Mouse (Mus musculus): ENCODE data around the gene Zc3h7a.

The Zc3h7a gene

DNA sequence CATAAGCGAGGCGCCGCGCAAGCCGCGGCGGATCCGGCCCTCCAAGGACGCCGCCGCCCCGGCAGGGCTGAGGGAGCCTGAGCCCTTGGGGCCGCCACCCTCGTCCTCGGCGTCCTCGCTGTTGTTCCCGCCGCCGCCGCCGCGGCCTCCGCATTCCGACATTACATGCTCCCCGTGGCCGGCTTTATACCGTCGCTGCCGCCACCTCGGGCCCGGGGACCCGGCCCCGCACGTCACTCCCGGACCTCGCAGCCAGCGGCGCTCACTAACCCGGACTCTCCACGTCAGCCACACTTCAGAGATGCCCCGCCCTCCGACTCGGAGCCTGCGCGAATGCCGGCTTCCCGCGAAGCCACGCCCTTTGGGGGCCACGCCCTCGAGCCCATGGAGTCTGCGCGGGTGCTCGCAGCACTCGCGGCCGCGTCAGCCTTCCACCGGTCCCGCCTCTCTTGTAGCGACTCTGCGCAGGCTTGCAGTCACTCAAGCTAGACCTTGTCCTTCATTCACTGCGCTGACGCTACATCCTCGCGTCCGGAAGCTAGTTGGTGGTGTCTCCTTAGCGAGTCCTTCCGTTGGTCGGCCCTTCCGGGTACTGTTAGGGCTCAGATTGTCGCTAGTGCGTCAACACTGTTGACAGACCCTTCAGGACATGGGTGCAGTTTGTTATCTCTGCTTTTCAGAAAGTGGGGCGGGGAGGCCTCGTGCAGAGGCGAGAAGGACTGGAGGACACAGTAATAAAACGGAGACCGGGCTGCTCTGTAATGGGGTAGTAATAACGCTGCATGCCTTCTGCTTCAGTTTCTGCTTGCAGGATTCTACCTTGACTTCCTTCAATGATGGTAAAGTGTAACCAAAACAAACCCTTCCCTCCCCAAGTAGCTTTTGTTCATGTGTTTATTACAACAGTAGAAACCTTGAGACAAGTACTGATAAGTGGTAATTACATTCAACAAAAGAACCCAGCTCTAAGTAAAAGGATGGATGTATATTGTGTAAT is 41.5 kb downstream of the Zc3h7a start, which contains the start of gene Txndc11:
TSS of gene Txndc11 (minus strand) at position 303 of the 997 bp plus-strand sequence.
- under 1% methylated on average over 80 of the region's 80 CpGs for WGBS

DNA sequence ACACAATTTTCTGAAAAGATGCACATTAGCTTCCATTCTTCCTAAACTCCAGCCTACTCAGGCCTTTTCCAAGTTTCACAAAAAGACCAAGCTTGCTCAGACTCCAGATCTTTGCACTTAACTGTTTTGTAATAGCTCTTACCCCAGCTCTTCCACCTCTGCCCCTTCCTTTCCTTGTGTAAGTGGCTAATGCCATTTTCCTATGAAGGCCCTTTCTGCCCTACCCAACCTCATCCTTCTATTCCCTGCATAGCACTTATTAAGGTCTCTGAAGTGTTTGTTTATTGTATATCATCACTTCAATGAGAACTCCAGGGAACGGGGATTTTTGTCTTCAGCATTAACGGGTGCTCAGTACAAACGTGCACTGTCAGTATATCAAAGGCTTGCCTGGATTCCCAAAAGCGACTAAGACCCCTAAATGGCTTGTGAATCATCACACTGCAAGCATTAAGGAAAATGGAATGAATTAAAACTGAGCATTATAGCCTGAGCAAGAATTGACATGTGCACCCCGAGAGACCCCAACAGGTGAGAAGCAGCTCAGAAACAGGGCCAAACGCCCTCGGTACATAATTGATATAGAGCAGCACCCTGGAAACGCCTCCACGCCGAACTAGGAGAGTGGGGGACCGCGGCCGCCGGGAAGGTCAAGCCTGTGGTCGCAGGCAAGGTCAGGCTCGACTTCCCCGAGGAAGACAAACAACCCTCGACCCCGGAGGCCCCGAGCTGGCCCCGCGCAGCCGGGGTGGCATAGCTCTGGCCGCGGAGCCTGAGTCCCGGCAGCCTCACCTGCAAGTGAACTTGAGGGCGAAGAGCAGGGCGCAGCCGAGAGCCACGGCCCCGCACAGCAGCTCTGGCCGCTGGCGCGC is 42.5 kb downstream of the Zc3h7a start:
- WGBS: under 1% methylated on average over 34 of the region's 34 CpGs

DNA sequence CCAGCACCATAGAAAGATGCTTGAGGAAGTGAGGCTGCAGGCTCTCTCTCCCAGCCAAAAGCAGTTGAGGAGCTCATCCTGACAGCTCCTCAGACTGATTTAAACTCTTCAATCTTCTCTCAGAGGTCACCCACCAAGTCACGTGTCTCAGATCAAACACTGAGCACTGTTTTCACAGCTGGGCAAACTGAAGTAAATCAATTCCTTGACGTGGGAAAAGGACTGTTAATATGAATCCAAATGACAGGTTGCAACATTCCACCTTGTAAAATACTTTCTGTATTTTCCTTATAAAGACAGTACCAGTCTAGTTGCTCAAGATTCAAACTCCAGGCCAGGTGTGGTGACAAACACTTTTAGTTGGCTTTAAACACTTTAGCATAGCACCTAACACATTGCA is 43.4 kb downstream of the Zc3h7a start:
- 12% methylated on average over 2 of the region's 2 CpGs for WGBS

DNA sequence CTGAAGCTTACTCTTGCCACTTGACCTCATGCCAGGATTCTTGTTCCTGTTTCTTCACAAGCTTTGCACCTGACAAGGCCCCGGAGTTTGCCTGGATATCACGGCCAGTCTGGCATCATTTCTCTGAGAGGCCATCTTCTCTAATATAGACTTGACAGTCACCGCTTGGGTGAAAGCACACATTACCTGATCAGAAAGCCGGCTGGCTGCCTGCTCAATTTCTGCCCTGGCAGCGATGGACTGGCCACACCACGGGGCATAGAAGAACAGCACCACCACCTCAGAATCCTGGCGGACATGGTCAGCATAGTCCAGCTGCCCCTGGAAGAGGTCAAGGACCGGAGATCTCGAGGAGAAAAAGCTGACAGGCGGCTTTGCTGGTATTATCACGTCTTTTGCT is 47.9 kb downstream of the Zc3h7a start:
- WGBS: 85% methylated on average over 11 of the region's 11 CpGs

DNA sequence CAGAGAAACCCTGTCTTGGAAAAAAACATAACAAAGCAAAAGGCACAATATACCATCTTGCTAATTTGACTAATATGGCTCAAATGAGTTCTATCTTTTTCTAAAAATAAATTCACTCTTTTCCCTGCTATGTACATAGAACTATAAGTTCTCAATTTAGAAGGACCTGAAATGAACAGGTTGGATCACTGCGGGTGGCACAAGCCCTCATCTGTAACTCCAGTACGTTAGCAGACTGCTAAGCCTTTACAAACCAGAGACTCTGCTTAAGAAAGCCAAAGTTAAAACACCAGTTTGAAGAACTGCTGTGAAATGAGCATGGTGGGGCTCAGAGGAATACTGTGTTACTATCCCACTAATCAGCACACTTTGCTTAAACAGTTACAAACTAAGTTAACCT is 50.8 kb downstream of the Zc3h7a start:
- 68% methylated on average over 2 of the region's 2 CpGs for WGBS

DNA sequence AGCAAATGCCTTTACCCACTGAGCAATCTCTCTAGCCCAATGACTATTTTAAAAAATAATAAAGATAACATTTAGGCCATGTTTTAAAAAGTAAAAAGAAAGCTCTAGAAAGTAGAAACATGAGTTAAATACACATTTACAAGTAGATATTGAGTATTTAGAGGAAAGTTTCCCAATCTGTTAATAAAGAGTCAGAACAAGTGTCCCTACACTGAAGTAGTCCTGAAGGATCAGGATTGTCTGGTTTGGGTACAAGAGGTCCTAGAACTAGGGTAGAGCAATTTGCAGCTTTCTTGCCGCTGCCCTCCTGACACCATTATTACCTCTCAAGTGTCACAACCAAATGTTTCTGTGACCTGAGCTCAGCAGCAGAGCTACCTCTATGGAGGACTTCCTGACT is 52.1 kb downstream of the Zc3h7a start:
- WGBS: 97% methylated on average over 1 of the region's 1 CpGs

DNA sequence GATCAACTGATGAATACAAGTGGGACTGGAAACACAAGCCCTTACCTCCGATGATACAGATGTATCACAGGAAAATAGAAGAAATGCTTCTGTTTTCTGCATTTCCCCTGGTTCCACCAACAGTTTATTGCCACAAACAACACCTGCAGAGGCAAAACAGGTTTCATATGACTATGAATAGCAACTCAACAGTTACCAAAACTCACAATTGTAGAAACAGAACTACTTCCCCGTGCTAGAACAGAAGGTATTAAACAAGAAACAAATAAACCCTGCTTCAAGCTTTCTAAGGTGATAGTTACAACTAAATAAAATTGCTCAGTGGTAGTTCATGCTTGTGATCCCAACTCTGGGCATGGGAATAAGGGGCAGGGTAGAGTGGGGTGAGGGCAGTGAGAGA is 53.6 kb downstream of the Zc3h7a start:
- 86% methylated on average over 2 of the region's 2 CpGs for WGBS

DNA sequence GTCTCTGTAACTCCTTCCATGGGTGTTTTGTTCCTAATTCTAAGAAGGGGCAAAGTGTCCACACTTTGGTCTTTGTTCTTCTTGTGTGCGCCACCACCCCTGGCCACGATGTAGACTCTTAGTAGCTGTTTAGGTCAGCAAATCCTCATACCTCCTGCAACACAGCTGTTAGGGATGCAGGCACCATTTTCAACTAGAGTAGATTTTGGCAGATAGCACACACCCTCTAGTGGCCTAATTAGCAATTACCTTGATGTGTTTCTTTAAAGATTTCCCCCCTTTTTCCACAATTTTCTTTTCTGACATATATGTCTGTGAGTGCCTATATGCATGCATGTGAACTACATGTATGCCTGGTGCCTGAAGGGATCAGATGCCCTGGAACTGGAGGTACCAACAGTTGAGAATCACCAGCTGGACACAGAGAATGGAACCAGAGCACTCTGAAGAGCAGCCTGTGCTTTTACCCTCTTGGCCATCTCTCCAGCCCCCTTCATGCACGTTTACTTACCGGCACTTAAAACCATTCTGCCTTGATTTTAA is 66.9 kb downstream of the Zc3h7a start:
- WGBS: 43% methylated on average over 4 of the region's 4 CpGs

DNA sequence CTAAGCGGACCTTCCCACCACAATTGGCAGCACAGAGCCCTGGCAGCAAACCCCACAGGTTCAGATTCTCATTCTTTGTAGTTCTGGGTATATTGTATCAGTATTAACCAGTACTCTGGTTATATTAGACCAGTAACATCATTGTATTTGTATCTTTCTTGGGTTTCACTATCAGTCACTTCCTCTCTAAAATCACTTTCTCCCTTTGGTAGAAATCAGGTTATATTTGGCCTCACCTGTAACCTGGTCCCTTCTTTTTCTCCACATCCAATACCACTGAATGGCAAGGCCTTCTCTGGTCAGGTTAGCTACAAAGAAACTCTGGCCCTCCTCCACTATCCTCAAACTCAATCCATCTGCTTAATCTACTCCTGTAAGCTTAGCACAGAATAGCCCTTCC is 71.3 kb downstream of the Zc3h7a start:
- 52% methylated on average over 1 of the region's 1 CpGs for WGBS

DNA sequence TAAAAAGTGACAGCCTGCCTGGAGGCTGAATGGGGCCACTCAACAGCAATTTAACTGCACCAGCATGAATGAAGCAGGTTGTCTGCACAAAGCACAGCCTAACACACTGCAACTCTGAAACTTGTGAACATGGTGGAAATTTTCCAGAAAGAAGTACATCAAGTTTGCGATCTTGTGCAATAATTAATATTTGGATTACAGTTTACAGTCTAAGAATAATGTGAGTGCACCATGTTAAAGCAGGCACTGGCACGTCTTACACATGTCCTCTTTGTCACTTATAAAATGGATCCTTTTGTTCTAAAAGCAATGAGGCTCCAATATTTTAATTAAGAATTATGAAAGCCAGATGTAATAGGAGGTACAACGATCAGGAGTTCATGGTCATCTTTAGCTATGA is 78.9 kb downstream of the Zc3h7a start:
- 73% methylated on average over 3 of the region's 3 CpGs for WGBS

DNA sequence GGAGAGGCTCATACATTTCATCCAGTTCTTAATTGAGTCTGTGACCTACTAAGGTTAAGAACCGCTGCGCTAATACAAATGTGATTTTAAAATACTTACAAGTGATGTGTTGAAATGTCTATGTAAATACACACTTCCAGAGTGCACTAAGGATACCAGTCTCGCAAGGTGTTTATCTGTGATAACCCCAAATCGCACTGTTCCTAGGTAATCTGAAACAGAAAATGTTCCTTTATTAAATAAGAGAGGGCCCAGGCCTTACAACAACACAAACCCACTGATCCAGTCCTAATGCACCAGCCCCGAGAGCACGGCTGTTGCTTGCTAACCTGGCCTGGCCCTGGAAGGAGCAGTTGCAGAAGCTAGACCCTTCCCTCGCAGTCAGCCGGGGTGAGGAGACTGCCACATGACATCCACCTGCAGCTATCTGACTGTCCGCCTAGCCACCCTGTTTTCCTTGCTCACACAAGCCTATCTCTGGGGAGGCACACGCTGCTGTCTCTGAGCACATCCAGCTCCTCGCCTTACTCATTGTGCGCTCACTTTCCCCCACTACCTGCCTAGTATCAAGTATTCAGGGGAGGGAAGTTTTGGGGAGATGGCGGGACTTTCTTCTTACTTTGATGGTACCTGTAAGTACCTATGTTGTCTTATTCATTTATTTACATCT is 82.3 kb downstream of the Zc3h7a start:
- 77% methylated on average over 13 of the region's 13 CpGs for WGBS

DNA sequence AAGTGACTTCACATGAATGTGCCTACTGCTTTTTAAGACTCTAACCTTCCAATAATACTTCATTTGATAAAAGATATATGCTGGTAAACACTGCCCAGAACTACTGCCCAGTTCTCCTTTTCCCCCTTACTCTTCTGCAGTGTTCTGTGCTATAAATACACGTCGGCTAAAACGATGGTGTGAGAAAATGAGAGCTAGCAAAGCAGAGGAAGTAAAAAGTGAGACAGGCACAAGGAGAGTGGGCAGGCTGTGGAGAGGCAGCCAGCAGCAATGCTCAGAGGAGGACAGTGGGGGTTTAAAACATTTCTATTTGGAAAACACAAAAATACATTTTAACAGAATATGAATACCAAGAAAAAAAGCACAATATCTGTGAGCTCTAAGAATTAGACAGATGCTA is 83.7 kb downstream of the Zc3h7a start:
- WGBS: 22% methylated on average over 3 of the region's 3 CpGs

DNA sequence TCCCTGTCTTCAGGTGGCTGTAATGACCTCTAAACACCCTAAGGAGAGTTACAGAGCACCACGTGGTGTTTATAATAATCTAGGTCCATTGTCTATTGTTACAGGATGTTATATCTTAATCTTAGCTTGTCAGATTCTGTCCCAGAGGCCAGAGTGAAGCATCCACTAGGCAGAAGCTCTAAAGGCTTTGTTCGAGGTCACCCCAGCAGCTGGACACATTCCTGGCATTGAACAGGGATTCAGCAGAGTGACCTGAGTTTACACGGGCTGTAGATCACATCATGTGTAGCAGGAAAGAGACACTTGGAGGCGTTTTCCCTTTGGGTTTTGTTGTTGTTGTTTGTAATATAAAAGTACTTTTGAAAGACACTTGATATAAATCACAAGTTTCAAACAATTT is 84.1 kb downstream of the Zc3h7a start:
- WGBS: 36% methylated on average over 4 of the region's 4 CpGs

DNA sequence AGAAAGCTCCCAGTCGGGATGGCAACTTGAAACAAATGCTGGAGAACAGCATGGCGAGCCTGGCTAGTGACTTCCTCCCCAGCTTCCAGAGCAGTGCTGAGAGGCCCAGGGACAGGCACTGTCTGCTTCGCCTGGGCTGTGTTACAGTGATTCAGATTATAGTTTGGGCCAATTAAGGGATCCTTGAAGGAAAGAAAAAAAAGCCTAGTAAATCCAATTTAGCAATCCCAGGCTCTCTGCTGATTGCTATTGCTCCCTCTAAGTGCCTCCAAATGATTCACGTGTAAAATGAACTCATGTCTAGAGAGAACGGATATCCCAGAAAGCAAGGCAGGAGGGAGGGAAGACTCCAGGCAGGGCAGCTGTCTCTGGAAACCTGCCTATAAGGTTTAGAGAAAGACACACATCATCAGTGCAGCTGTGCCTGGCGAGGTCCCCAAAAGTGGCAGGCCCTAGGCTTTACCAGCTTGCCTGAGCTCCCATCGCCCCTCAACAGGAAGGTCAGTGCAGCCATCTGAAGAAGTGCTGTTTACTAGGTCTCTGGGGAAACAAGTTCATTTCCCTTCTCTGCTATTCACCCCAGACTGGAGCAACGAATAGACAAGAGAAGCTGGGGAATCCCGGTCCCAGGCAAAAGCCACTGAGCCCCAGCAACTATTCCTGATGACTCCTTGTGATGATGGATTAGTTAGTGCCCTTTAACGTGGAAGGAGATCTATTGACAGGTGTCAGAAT is 85.2 kb downstream of the Zc3h7a start:
- 46% methylated on average over 10 of the region's 10 CpGs for WGBS

DNA sequence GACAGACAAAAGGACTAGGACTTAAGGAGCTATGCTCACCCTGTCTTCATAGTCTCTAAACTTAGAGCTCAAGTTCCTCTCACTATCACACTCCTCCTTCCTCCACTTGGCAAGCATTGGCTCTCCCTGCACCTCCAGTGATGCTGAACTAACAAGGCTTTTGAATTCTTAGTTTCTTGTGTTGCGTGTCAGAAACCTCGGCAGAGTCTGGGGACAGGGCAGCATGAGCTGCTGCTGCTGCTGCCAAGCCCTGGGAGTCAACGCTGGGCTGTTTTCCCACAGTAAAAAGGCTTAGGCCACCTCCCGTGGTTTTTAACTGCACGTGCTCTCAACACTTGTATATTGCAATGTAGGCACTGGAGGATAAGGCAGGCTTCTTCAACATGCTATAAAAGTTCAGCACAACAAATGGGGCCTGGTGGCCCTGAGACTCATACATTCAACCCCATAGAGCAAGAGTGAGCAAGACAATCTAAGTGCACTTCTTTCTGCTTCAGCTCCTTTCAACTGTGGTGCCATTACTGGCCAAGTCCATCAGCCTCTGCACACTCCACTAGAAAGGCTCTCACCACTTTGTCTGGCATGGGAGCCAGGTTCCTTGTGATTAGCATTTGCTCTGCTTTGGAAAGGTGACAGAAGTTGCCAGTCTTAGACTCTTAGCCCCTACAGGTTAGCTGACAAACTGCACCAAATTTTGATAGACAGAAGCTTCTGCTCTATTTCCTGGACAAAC is 89.2 kb downstream of the Zc3h7a start:
- 29% methylated on average over 5 of the region's 5 CpGs for WGBS
